Mouse (Mus musculus) layer of hippocampus, adult 18-20 months (tissue): ENCODE measurements at regions not wholly inside any gene's neighbourhood (a gene's known extent, or its start where the extent isn't known, plus 50 kb on each side); places are given as distances from the start of the nearest gene placed in this dataset.
"Not testable (repeated sequence)": the region's sequence is repeated elsewhere in the genome, so short reads cannot be mapped to it uniquely, and the experiment has no call there.

Source experiments
- DNase-seq, 2 experiments: peaks; one replicate each; pipeline ENCODE4 v3.0.0; 2022; ENCODE audit warnings: low spot score in 2 of 2

- not testable (repeated sequence) for DNase-seq
These were observed 121.0 kb downstream of the Rab10 start for GRCm38 (mm10) chr12:3188734-3189275.

GRCm38 (mm10) chr12:3188137-3188536, 121.6 kb downstream of the Rab10 start:
- DNase-seq = no peak

- DNase-seq = no peak
These were observed 136.4 kb downstream of the Rab10 start for GRCm38 (mm10) chr12:3173325-3173724.

- DNase-seq = not testable (repeated sequence)
These were observed 140.0 kb downstream of the Rab10 start for GRCm38 (mm10) chr12:3169705-3170287.

GRCm38 (mm10) chr12:3161666-3162065, 148.1 kb downstream of the Rab10 start:
- DNase-seq = not testable (repeated sequence)

GRCm38 (mm10) chr12:3158771-3159170, 151.0 kb downstream of the Rab10 start:
- not testable (repeated sequence) for DNase-seq

- DNase-seq = not testable (repeated sequence)
These were observed 156.1 kb downstream of the Rab10 start for GRCm38 (mm10) chr12:3153705-3154104.

- not testable (repeated sequence) for DNase-seq
These were observed 177.2 kb downstream of the Rab10 start for GRCm38 (mm10) chr12:3132553-3132952.

GRCm38 (mm10) chr12:3131149-3131751, 178.5 kb downstream of the Rab10 start:
- not testable (repeated sequence) for DNase-seq

GRCm38 (mm10) chr12:3127336-3127735, 182.4 kb downstream of the Rab10 start:
- not testable (repeated sequence) for DNase-seq

GRCm38 (mm10) chr12:3124036-3124435, 185.7 kb downstream of the Rab10 start:
- DNase-seq = no peak

GRCm38 (mm10) chr12:3110589-3110988, 199.2 kb downstream of the Rab10 start:
- DNase-seq = not testable (repeated sequence)

- DNase-seq = peak; percentile 49 to 97
These were observed 200.1 kb downstream of the Rab10 start for GRCm38 (mm10) chr12:3109671-3110070.

GRCm38 (mm10) chr12:3101963-3102362, 207.8 kb downstream of the Rab10 start:
- DNase-seq = not testable (repeated sequence)

GRCm38 (mm10) chr12:3098175-3098574, 211.6 kb downstream of the Rab10 start:
- DNase-seq = peak; percentile 17 to 78

- no peak for DNase-seq
These were observed 215.3 kb downstream of the Rab10 start for GRCm38 (mm10) chr12:3094509-3094908.

- DNase-seq = not testable (repeated sequence)
These were observed 216.8 kb downstream of the Rab10 start for GRCm38 (mm10) chr12:3092974-3093373.

- DNase-seq = not testable (repeated sequence)
These were observed 260.2 kb downstream of the Rab10 start for GRCm38 (mm10) chr12:3049546-3049945.

GRCm38 (mm10) chr12:3018446-3018845, 291.3 kb downstream of the Rab10 start:
- DNase-seq = not testable (repeated sequence)

- DNase-seq = not testable (repeated sequence)
These were observed 293.0 kb downstream of the Rab10 start for GRCm38 (mm10) chr12:3016777-3017176.
